Mouse (Mus musculus) cerebellum, postnatal 10 days (tissue): ENCODE measurements at regions not wholly inside any gene's neighbourhood (a gene's known extent, or its start where the extent isn't known, plus 50 kb on each side); places are given as distances from the start of the nearest gene placed in this dataset.
A peak's percentile ranks its signal among the peaks of the same experiment; 100 is the strongest.

Experiments used
- DNase-seq, 2 experiments: peaks; one replicate each; pipeline ENCODE4 v3.0.0; 2021; ENCODE audit warnings: mixed read lengths in 2 of 2

DNA sequence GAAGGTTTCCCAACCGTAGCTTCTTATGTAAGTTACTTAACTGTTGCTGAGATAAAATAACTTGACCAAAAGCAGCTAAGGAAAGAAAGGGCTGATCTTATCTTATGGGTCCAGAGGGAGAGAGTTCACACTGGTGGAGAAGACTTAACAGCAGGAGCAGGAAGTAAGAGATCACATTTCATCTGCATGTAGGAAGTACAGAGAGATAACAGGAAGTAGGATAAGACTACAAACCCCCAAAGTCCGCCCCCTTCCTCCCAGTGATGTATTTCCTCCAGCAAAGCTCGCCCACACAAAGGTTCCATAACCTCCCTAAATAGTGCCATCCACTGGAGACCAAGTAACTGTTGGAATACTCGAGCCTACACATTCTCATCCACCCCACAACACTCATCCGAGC lies 79.2 kb upstream of the Tbc1d5 start:
- no peak for DNase-seq

- DNase-seq = peak; percentile 50 to 51
Measured at GRCm38 (mm10) chr17:51248543-51248942, 69.4 kb upstream of the Tbc1d5 start.

- DNase-seq = peak; percentile 16 to 24
Measured at GRCm38 (mm10) chr17:51246038-51246437, 66.9 kb upstream of the Tbc1d5 start.

DNA sequence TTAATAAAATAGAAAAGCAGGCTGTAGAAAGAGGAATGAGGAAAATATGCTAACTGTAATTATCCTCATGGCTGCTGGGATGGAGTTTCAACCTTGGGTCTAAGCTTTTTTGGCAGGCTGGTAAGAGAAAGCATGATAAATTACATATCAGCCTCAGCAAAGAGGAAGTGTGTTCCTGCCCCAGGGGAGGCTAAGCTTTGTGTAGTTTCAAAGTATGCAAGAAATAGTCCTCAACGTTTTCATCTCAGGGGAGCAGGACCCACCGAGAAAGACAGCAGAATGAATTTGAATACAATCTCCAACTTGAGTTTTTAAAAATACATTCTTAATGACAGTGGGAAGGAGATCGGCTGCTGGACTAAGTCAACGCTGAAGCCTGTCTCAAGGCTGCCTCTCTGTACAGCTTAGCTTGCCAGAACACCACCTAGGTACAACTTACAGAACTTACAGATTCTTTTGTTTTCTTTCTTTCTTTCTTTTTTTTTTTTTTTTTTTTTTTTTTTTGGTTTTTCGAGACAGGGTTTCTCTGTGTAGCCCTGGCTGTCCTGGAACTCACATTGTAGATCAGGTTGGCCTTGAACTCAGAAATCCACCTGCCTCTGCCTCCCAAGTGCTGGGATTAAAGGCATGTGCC lies 61.3 kb upstream of the Tbc1d5 start:
- no peak for DNase-seq

DNA sequence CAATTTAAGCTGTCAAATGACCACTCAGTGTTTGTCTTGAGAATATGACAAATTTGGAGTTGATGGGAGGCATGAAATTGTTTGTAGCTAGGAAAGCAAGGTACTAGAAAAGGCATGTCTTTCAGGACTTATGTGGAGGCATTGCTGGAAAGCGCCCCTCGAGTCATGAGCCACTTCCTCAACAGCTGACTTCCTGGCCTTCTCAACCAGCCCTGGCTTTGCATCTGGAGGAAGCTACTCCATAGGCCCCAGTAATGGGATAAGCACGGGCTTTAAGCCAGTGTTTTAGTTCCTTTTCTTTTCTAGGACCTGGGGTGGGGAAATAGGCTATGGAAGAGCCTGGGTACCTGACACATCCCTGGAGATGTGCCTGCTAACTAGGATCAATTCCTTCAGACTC lies 60.3 kb upstream of the Tbc1d5 start:
- DNase-seq = no peak
